In genomic region chr8:70701982-70702841, GRCm38 (mm10) we compare ENCODE assay signal across 10 mouse cellular contexts. TPM values are rescaled to one million over a fixed set of nuclear protein-coding genes. Genes with fewer than 3 reads are reported as not detected.
A peak's percentile ranks its signal among the peaks of the same experiment; 100 is the strongest.
DNase-seq lines count a peak whose midpoint lies in the region; ATAC-seq and TF ChIP-seq lines count a peak whose summit lies in the region.
"Had no signal": no experiment of that assay in that cellular context is flagged by ENCODE, and none has a peak within 500 bp of the region (broad histone marks: within the 10 kb centered on the region; RNA-seq: fewer than 3 reads in every experiment).

No protein-coding gene starts in this region.

- no peak overlapping the region for H3K27ac ChIP-seq in limb, embryonic 10.5 days
- H3K27ac ChIP-seq in stomach, postnatal 0 days (replicated peaks): peak overlapping the region; percentile 35

- no peak for ATAC-seq in CD4-positive, CD25-positive, alpha-beta regulatory T cell, adult 4 months
- no peak for ATAC-seq in stomach, postnatal 0 days (ENCODE audit: low FRiP score, low TSS enrichment)

- H3K4me2 ChIP-seq in stomach, postnatal 0 days (replicated peaks; ENCODE audit: low read depth): peak overlapping the region; percentile 62; the same call in 1 of the 2 replicates

- intact Hi-C loops in left cerebral cortex, postnatal 25 days (cut with DNase I): loop anchor here (5.0 kb wide), 1 partner anchor 70 kb away; the partner anchor contains the start of gene Gdf15

- no peak for TF ChIP-seq EP300 in stomach, postnatal 0 days (optimal IDR thresholded peaks at IDR 0.05)

- TF ChIP-seq CTCF in stomach, postnatal 0 days (IDR thresholded peaks at IDR 0.05; ENCODE audit: low read depth): no peak

- H3K4me3 ChIP-seq in limb, embryonic 10.5 days: peak overlapping the region; percentile 83; the same call in 1 of the 2 replicates
- H3K4me3 ChIP-seq in stomach, postnatal 0 days (ENCODE audit: low read depth, low read length): no peak overlapping the region

- peaks cover 27% of the 10 kb centered on the region for H3K36me3 ChIP-seq in limb, embryonic 10.5 days
- H3K36me3 ChIP-seq in stomach, postnatal 0 days (ENCODE audit: control insufficient read depth, insufficient read depth, low read length): no peaks in the 10 kb centered on the region

- peaks cover 38% of the 10 kb centered on the region for H3K4me1 ChIP-seq in limb, embryonic 10.5 days
- peaks cover 5% of the 10 kb centered on the region for H3K4me1 ChIP-seq in stomach, postnatal 0 days (replicated peaks; ENCODE audit: control insufficient read depth, insufficient read depth)

- peak; percentile 58 for DNase-seq in CD4-positive, CD25-positive, alpha-beta regulatory T cell, adult 2 months (ENCODE audit: low read depth, low spot score)
- peak; percentile 18 for DNase-seq in retina, postnatal 1 day
- DNase-seq in retina, embryonic 14.5 days (ENCODE audit: low spot score): no peak
- no peak for DNase-seq in limb, embryonic 10.5 days (ENCODE audit: low spot score)
- DNase-seq in stomach, postnatal 0 days (ENCODE audit: low spot score): peak; percentile 59
- DNase-seq in gastrocnemius, postnatal 25 days: no peak
- DNase-seq in left cerebral cortex, postnatal 25 days (ENCODE audit: low spot score in 2 of 2): no peak
- DNase-seq: spleen, adult 18-20 months had no signal

- WGBS in limb, embryonic 10.5 days: 92% methylated on average over 2 of the region's 2 CpGs
- 62% methylated on average over 2 of the region's 2 CpGs for WGBS in stomach, postnatal 0 days

- H3K9ac ChIP-seq in stomach, postnatal 0 days (ENCODE audit: low read length): no peak overlapping the region

- no peaks in the 10 kb centered on the region for H3K27me3 ChIP-seq in limb, embryonic 10.5 days (ENCODE audit: low read depth, poor library complexity, severe bottlenecking)
- no peaks in the 10 kb centered on the region for H3K27me3 ChIP-seq in stomach, postnatal 0 days (ENCODE audit: control insufficient read depth, insufficient read depth, low read length)

- no peaks in the 10 kb centered on the region for H3K9me3 ChIP-seq in limb, embryonic 10.5 days (replicated peaks)
- H3K9me3 ChIP-seq in stomach, postnatal 0 days (ENCODE audit: control insufficient read depth, low read length): no peaks in the 10 kb centered on the region

RNA-seq across cellular contexts. Expression of gene Iqcn, which starts 1.0 kb away (rescaled TPM):
- polyA plus RNA-seq in CD4-positive, CD25-positive, alpha-beta regulatory T cell, adult 4 months (2017; shearing (Covaris generic)): under 1 TPM in 1 of 2 experiments, not detected in 1; 0.07 TPM
- not detected in 2 replicates for polyA plus RNA-seq in limb, embryonic 10.5 days (2016; fragmentation: Nextera tagmentation; extraction: Ambion mirVana)
- polyA plus RNA-seq in stomach, postnatal 0 days (2015; fragmentation: Nextera tagmentation; extraction: Ambion mirVana): 0.05 TPM in 1 of 2 replicates, not detected in the other
- not detected for total RNA-seq in gastrocnemius, postnatal 25 days (2021)
- total RNA-seq in left cerebral cortex, postnatal 25 days (2021): under 1 TPM; 0.18 to 0.30 TPM
- polyA plus RNA-seq: lung, adult 2 months had no signal

RNA-seq across cellular contexts. Expression of gene Jund, which starts 3.5 kb away (rescaled TPM):
- 10 to 100 TPM in 1 of 2 experiments, 1 to 10 TPM in 1; 7.6 to 23.3 TPM for polyA plus RNA-seq in CD4-positive, CD25-positive, alpha-beta regulatory T cell, adult 4 months (2017; shearing (Covaris generic))
- polyA plus RNA-seq in limb, embryonic 10.5 days (2016; fragmentation: Nextera tagmentation; extraction: Ambion mirVana): 69.0 and 80.6 TPM in 2 replicates
- 78.3 and 108 TPM in 2 replicates for polyA plus RNA-seq in stomach, postnatal 0 days (2015; fragmentation: Nextera tagmentation; extraction: Ambion mirVana)
- total RNA-seq in gastrocnemius, postnatal 25 days (2021): 10 to 100 TPM; 54.5 to 68.6 TPM
- total RNA-seq in left cerebral cortex, postnatal 25 days (2021): 100 to 1,000 TPM; 209 to 225 TPM

RNA-seq across cellular contexts. Expression of gene Gm3336, which starts 16.1 kb away (rescaled TPM):
- polyA plus RNA-seq in CD4-positive, CD25-positive, alpha-beta regulatory T cell, adult 4 months (2017; shearing (Covaris generic)): not detected
- not detected in 2 replicates for polyA plus RNA-seq in limb, embryonic 10.5 days (2016; fragmentation: Nextera tagmentation; extraction: Ambion mirVana)
- 29.7 and 32.2 TPM in 2 replicates for polyA plus RNA-seq in stomach, postnatal 0 days (2015; fragmentation: Nextera tagmentation; extraction: Ambion mirVana)
- not detected for total RNA-seq in gastrocnemius, postnatal 25 days (2021)
- not detected for total RNA-seq in left cerebral cortex, postnatal 25 days (2021)

RNA-seq across cellular contexts. Expression of gene Pde4c, which starts 21.3 kb away (rescaled TPM):
- polyA plus RNA-seq in CD4-positive, CD25-positive, alpha-beta regulatory T cell, adult 4 months (2017; shearing (Covaris generic)): under 1 TPM; 0.66 to 0.94 TPM
- 0.10 and 0.25 TPM in 2 replicates for polyA plus RNA-seq in limb, embryonic 10.5 days (2016; fragmentation: Nextera tagmentation; extraction: Ambion mirVana)
- polyA plus RNA-seq in stomach, postnatal 0 days (2015; fragmentation: Nextera tagmentation; extraction: Ambion mirVana): 0.27 and 0.35 TPM in 2 replicates
- 1 to 10 TPM; 1.6 to 2.3 TPM for total RNA-seq in gastrocnemius, postnatal 25 days (2021)
- 1 to 10 TPM; 1.6 to 1.7 TPM for total RNA-seq in left cerebral cortex, postnatal 25 days (2021)

RNA-seq across cellular contexts. Expression of gene Lsm4, which starts 29.2 kb away (rescaled TPM):
- polyA plus RNA-seq in CD4-positive, CD25-positive, alpha-beta regulatory T cell, adult 4 months (2017; shearing (Covaris generic)): 10 to 100 TPM; 86.8 to 94.5 TPM
- 405 and 438 TPM in 2 replicates for polyA plus RNA-seq in limb, embryonic 10.5 days (2016; fragmentation: Nextera tagmentation; extraction: Ambion mirVana)
- polyA plus RNA-seq in stomach, postnatal 0 days (2015; fragmentation: Nextera tagmentation; extraction: Ambion mirVana): 141 and 147 TPM in 2 replicates
- total RNA-seq in gastrocnemius, postnatal 25 days (2021): 10 to 100 TPM; 57.7 to 66.0 TPM
- total RNA-seq in left cerebral cortex, postnatal 25 days (2021): 10 to 100 TPM; 62.9 to 63.5 TPM

Comparison
In these comparisons a context has a peak if more than half of its experiments do, and no peak if none do; other contexts are left out.
1. DNase-seq: peak in CD4-positive, CD25-positive, alpha-beta regulatory T cell, adult 2 months (single experiment), retina, postnatal 1 day (single experiment) and stomach, postnatal 0 days (single experiment); none in retina, embryonic 14.5 days (single experiment), limb, embryonic 10.5 days (single experiment), gastrocnemius, postnatal 25 days (single experiment) and left cerebral cortex, postnatal 25 days (0 of 2).
2. RNA of gene Gm3336, which starts 16.1 kb away (polyA plus RNA-seq): 29.7 to 32.2 TPM in stomach, postnatal 0 days; not detected in CD4-positive, CD25-positive, alpha-beta regulatory T cell, adult 4 months and not detected in limb, embryonic 10.5 days; every median in the first group is over 10 times any median in the second.